Mouse (Mus musculus) neural tube, embryonic 12.5 days (tissue): ENCODE data around the gene 6030408B16Rik. TPM values are rescaled to one million over a fixed set of nuclear protein-coding genes. Genes with fewer than 3 reads are reported as not detected.
A peak's percentile ranks its signal among the peaks of the same experiment; 100 is the strongest.

Source experiments
- ATAC-seq: fragments of 200-750 bp; cut with Nextera tagmentation; 2 replicates; pipeline ENCODE4 v1.8.0; 2017; ENCODE audit warnings: low read depth, mild to moderate bottlenecking, moderate TSS enrichment, moderate library complexity; ENCODE audit not compliant: low FRiP score
- H3K27ac ChIP-seq: fragments of 300-500 bp; sonication (generic); 2 replicates; pipeline ENCODE4 v1.5.1; 2016
- H3K27me3 ChIP-seq: fragments of 300-500 bp; sonication (generic); replicated peaks from 2 replicates; pipeline ENCODE4 v1.6.1; 2016; ENCODE audit warnings: mild to moderate bottlenecking
- H3K36me3 ChIP-seq: fragments of 300-500 bp; sonication (generic); 2 replicates; pipeline ENCODE4 v1.6.1; 2016; ENCODE audit warnings: mild to moderate bottlenecking
- H3K4me1 ChIP-seq: fragments of 300-500 bp; sonication (generic); 2 replicates; pipeline ENCODE4 v1.6.1; 2016
- H3K4me2 ChIP-seq: fragments of 300-500 bp; sonication (generic); replicated peaks from 2 replicates; pipeline ENCODE4 v1.6.1; 2016; ENCODE audit warnings: mild to moderate bottlenecking
- H3K4me3 ChIP-seq: fragments of 300-500 bp; sonication (generic); 2 replicates; pipeline ENCODE4 v1.5.1; 2016
- H3K9ac ChIP-seq: fragments of 300-500 bp; sonication (generic); 2 replicates; pipeline ENCODE4 v1.6.1; 2016; ENCODE audit warnings: mild to moderate bottlenecking
- H3K9me3 ChIP-seq: fragments of 300-500 bp; sonication (generic); 2 replicates; pipeline ENCODE4 v1.6.1; 2016; ENCODE audit warnings: mild to moderate bottlenecking
- WGBS: fragments of 180-500 bp; shearing (Covaris S2); methylation state at CpG from one replicate; pipeline ENCODE4 v1.1.7; 2016; 5-methylcytosine and 5-hydroxymethylcytosine counted together
- polyA plus RNA-seq: library from polyadenylated mRNA; unstranded; fragments of >200 nt; fragmentation: Nextera tagmentation; extraction: Ambion mirVana; gene quantifications from 2 replicates; pipeline ENCODE4 v1.2.1, GENCODE M21; 2016

6030408B16Rik gene
- polyA plus RNA-seq: 0.13 and 0.23 TPM in 2 replicates

DNA sequence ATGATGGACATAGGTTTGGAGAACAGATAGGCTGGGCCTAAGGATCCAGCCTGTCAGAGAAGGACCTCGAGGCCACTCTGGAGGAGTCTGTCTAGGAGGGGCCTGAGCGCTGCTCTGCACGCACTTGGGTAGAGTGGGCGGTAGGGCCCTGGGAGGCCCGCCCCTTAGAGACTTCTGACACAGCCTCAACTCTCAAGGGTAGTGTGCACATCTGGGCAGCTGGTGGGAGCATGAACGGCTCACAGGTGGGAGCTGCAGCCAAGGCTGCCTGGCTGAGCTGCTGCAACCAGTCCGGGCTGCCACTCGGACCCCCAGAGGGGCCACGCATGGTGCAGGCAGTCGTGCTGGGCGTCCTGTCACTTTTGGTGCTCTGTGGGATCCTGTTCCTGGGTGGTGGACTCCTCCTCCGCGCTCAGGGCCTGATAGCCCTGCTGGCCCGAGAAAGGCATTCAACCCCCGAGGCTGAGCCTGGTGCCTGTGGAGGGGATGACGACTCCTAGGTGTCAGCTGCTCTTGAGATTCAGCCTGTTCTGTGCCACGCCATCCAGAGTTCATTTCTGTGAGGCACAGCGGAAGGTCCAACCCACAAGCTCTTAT is at the start of gene 6030408B16Rik:
Gene 6030408B16Rik, plus strand, starts transcription at position 188 of the 597 bp plus-strand sequence.
- no peak for ATAC-seq
- Histone ChIP-seq H3K36me3 (peaks cover 41% of the 10 kb centered on the region), H3K4me2 (no peak within 1 kb of the TSS), H3K9ac (peak within 1 kb of the TSS; percentile 33; the same call in 1 of the 2 replicates), H3K4me3 (no peak within 1 kb of the TSS), H3K27me3 (no peaks in the 10 kb centered on the region), H3K9me3 (no peaks in the 10 kb centered on the region), H3K4me1 (no peaks in the 10 kb centered on the region; the same call in 1 of the 2 replicates), H3K27ac (no peak within 1 kb of the TSS)
- 61% methylated on average over 18 of the region's 18 CpGs for WGBS

- H3K4me1 ChIP-seq: peaks cover 12% of the 10 kb centered on the region; the same call in 1 of the 2 replicates
- no peaks in the 10 kb centered on the region for H3K9me3 ChIP-seq
- no peaks in the 10 kb centered on the region for H3K27me3 ChIP-seq
- no peak overlapping the region for H3K9ac ChIP-seq
- no peak for ATAC-seq
- H3K36me3 ChIP-seq: no peaks in the 10 kb centered on the region
- 68% methylated on average over 3 of the region's 3 CpGs for WGBS
- no peak overlapping the region for H3K27ac ChIP-seq
- no peak overlapping the region for H3K4me2 ChIP-seq
- no peak overlapping the region for H3K4me3 ChIP-seq
Observed at GRCm38 (mm10) chr15:101244012-101244411, 49.0 kb upstream of the 6030408B16Rik start.

- peak overlapping the region; percentile 54 for H3K9ac ChIP-seq
- WGBS: 2% methylated on average over 54 of the region's 56 CpGs
- peak; percentile 98 for ATAC-seq
Observed at GRCm38 (mm10) chr15:101246231-101247154, 46.5 kb upstream of the 6030408B16Rik start.

DNA sequence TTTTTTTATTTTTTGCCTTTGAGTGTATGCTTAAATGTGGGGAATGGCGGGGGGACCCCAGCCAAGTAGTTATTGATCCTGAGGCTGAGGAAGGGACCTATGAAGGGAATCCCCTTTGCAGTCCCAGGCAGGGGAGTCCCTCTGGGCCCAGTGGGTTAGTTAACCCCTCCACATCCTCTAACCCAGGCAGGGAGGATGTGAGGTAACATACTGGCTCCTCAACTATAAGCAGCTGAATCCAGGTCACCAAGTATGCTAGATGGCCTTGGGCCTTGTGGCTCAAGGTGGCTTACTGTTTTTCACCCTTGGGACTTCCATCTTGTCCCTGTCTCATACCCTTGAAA is 45.9 kb upstream of the 6030408B16Rik start:
- H3K4me3 ChIP-seq: no peak overlapping the region
- no peak for ATAC-seq

More at GRCm38 (mm10) chr15:101246231-101247154, 46.5 kb upstream of the 6030408B16Rik start:
- H3K27me3 ChIP-seq: no peaks in the 10 kb centered on the region
- H3K4me1 ChIP-seq: peaks cover 4% of the 10 kb centered on the region; the same call in 1 of the 2 replicates
- no peaks in the 10 kb centered on the region for H3K9me3 ChIP-seq
- peak overlapping the region; percentile 46 for H3K27ac ChIP-seq
- peak overlapping the region; percentile 37 for H3K4me3 ChIP-seq
- no peaks in the 10 kb centered on the region for H3K36me3 ChIP-seq
- H3K4me2 ChIP-seq: peak overlapping the region; percentile 66

GRCm38 (mm10) chr15:101248029-101248710 is 44.8 kb upstream of the 6030408B16Rik start:
- Histone ChIP-seq H3K9me3 (no peaks in the 10 kb centered on the region), H3K27me3 (no peaks in the 10 kb centered on the region), H3K4me1 (peaks cover 4% of the 10 kb centered on the region; the same call in 1 of the 2 replicates), H3K4me3 (no peak overlapping the region), H3K36me3 (no peaks in the 10 kb centered on the region), H3K4me2 (no peak overlapping the region), H3K9ac (no peak overlapping the region), H3K27ac (no peak overlapping the region)
- WGBS: 59% methylated on average over 5 of the region's 5 CpGs
- no peak for ATAC-seq

More for the DNA sequence above, 45.9 kb upstream of the 6030408B16Rik start:
- no peak overlapping the region for H3K27ac ChIP-seq
- H3K36me3 ChIP-seq: no peaks in the 10 kb centered on the region
- H3K9ac ChIP-seq: no peak overlapping the region
- H3K4me2 ChIP-seq: peak overlapping the region; percentile 66
- H3K9me3 ChIP-seq: no peaks in the 10 kb centered on the region
- H3K4me1 ChIP-seq: peaks cover 4% of the 10 kb centered on the region; the same call in 1 of the 2 replicates
- H3K27me3 ChIP-seq: no peaks in the 10 kb centered on the region
- WGBS: 85% methylated on average over 1 of the region's 1 CpGs

GRCm38 (mm10) chr15:101250220-101250800 is 42.7 kb upstream of the 6030408B16Rik start:
- ATAC-seq: no peak
- peaks cover 13% of the 10 kb centered on the region for H3K4me1 ChIP-seq
- no peaks in the 10 kb centered on the region for H3K27me3 ChIP-seq
- H3K36me3 ChIP-seq: no peaks in the 10 kb centered on the region
- no peak overlapping the region for H3K4me2 ChIP-seq
- H3K27ac ChIP-seq: no peak overlapping the region
- H3K4me3 ChIP-seq: no peak overlapping the region
- H3K9me3 ChIP-seq: no peaks in the 10 kb centered on the region
- H3K9ac ChIP-seq: no peak overlapping the region
- 81% methylated on average over 9 of the region's 9 CpGs for WGBS

GRCm38 (mm10) chr15:101251930-101252329 is 41.1 kb upstream of the 6030408B16Rik start:
- H3K36me3 ChIP-seq: no peaks in the 10 kb centered on the region
- 88% methylated on average over 5 of the region's 5 CpGs for WGBS
- H3K27ac ChIP-seq: no peak overlapping the region
- peaks cover 13% of the 10 kb centered on the region for H3K4me1 ChIP-seq
- ATAC-seq: no peak
- no peak overlapping the region for H3K4me2 ChIP-seq
- H3K27me3 ChIP-seq: no peaks in the 10 kb centered on the region
- H3K9me3 ChIP-seq: no peaks in the 10 kb centered on the region
- H3K4me3 ChIP-seq: no peak overlapping the region
- H3K9ac ChIP-seq: no peak overlapping the region

GRCm38 (mm10) chr15:101252614-101253013 is 40.4 kb upstream of the 6030408B16Rik start:
- Histone ChIP-seq H3K36me3 (no peaks in the 10 kb centered on the region), H3K4me1 (peaks cover 9% of the 10 kb centered on the region), H3K9ac (no peak overlapping the region), H3K27ac (no peak overlapping the region), H3K4me3 (no peak overlapping the region), H3K4me2 (no peak overlapping the region), H3K9me3 (no peaks in the 10 kb centered on the region), H3K27me3 (no peaks in the 10 kb centered on the region)
- WGBS: 89% methylated on average over 6 of the region's 6 CpGs
- no peak for ATAC-seq

DNA sequence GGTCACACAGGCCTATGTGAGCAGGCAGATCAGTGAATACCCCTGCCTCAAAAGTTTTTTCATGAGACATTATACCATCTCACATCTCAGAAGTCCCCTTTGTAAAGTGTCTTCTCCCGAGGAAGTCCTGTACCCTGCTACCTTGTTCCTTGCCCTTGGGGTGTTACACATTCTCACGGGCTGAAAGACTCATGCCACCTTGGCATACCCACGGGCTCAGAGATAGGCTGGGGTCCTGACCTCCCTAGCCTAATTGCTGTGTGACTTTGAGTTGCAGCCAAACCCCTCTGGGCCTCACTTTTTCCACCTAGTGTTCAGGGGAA is 39.5 kb upstream of the 6030408B16Rik start:
- no peak overlapping the region for H3K27ac ChIP-seq
- H3K9me3 ChIP-seq: no peaks in the 10 kb centered on the region
- peaks cover 9% of the 10 kb centered on the region for H3K4me1 ChIP-seq
- peak overlapping the region; percentile 84 for H3K9ac ChIP-seq
- 33% methylated on average over 3 of the region's 3 CpGs for WGBS
- ATAC-seq: peak; percentile 10; the same call in 1 of the 2 replicates
- H3K27me3 ChIP-seq: no peaks in the 10 kb centered on the region
- peak overlapping the region; percentile 93 for H3K4me2 ChIP-seq
- no peaks in the 10 kb centered on the region for H3K36me3 ChIP-seq
- H3K4me3 ChIP-seq: peak overlapping the region; percentile 68

GRCm38 (mm10) chr15:101253886-101254795 is 38.9 kb upstream of the 6030408B16Rik start, which contains the start of gene Nr4a1:
Gene Nr4a1, plus strand, starts transcription at chr15:101254269.
- 1% methylated on average over 78 of the region's 82 CpGs for WGBS
- Histone ChIP-seq H3K9me3 (no peaks in the 10 kb centered on the region), H3K9ac (peak within 1 kb of the TSS; percentile 84), H3K27ac (no peak within 1 kb of the TSS), H3K4me3 (peak within 1 kb of the TSS; percentile 68), H3K27me3 (no peaks in the 10 kb centered on the region), H3K4me1 (peaks cover 9% of the 10 kb centered on the region), H3K4me2 (peak within 1 kb of the TSS; percentile 93), H3K36me3 (no peaks in the 10 kb centered on the region)
- peak; percentile 63 for ATAC-seq
